Mouse (Mus musculus): Measurements from ENCODE around the gene Irs1.

The Irs1 gene

GRCm38 (mm10) chr1:82257457-82257856 lies 33.8 kb downstream of the Irs1 start:
- no peak for DNase-seq (ENCODE audit: low read depth, low spot score)

DNA sequence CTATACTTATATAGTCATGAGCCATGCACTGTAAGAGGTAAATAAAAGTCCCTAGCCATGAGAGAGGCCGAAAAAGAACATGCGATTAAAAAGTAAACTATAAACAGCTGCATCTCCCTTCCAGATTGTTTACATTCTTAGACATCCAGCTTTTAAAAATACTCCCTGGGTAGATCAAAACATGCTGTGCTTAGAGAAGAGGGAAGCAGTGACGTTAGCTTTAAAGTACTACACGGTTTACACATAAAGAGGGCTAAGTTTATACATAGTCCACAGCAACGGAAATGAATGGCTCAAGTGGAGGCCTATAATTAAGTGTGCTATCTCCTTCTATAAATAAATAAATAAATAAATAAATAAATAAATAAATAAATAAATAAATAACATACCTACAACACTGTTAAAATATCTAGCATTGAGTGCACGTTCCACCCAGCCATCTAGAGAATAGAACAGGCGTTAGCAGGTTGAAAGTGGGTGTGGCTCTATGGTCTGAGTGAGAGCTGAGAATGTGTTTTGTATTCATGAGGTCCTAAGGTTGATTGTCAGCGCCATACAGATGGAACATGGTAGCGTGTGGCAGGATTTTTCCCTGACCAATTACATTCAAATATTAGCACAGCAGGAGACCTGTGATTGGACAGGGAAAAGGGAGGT lies 37.3 kb downstream of the Irs1 start:
- DNase-seq (ENCODE audit: low read depth, low spot score): no peak

- no peak for DNase-seq (ENCODE audit: low read depth, low spot score)
Observed at GRCm38 (mm10) chr1:82247221-82247951, 43.8 kb downstream of the Irs1 start.

GRCm38 (mm10) chr1:82245002-82245401 lies 46.2 kb downstream of the Irs1 start:
- DNase-seq (ENCODE audit: low read depth, low spot score): no peak

DNA sequence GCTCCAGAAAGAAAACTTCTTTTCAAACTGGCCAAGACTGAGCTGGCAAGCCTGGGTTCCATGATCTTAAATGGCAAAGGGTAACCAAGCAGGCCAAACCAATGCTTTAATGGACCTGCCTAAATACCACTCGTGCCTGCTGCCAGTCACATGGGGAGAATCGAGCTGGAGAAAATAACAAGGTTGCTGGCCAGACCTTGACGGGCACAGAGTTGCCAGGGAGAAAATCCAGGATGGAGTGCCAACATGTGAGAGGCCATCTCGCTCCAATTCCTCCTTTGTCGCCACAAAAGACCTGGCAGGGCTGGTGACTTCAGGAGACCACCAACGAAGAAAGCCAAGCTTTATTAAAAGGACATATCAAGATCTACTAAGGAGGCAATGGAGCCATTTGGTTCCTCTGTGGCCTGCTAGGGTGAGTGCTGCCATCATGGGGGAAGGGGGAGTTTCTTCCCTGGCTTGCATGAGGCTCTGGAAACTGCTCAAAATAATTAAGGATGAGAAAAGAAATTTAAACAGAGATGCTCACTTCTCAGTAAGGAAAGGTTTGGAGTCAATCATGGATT lies 47.9 kb downstream of the Irs1 start:
- no peak for DNase-seq (ENCODE audit: low read depth, low spot score)

DNA sequence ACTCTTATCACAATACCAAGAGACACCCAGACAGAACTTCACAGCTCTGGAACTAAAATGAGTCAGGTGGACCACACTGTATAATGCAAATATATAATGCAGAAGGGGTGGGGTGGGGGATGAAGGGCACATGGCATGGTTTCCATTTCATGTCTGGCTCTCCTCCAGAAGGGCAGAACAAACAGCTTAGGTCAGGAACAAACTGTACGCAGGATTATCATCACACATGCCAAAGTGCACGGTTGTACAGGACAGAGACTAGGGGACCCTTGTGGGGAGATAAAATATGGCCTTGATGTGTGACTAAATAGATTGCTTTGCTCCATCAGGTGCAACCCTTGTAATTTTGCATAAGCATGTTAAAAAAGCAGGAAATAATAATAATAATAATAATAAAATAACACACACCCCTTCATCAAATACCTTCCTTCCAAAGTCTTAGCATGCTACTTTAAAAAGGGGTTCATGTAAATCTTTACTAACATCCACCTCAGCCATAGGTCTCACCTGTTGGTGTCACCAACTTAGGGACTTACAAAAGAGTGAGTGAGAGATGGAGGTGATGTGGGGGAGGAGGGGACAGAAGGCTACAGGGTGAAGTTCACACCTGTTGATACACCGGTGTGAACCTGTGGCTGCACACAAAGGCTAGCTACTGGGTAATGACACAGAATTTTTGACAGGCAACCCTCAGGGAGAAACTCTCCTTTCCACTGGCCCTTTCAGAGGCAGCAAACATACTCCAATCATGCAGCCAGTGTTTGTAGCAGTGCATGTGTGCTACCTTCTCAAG lies 51.6 kb downstream of the Irs1 start:
- DNase-seq (ENCODE audit: low read depth, low spot score): no peak

DNA sequence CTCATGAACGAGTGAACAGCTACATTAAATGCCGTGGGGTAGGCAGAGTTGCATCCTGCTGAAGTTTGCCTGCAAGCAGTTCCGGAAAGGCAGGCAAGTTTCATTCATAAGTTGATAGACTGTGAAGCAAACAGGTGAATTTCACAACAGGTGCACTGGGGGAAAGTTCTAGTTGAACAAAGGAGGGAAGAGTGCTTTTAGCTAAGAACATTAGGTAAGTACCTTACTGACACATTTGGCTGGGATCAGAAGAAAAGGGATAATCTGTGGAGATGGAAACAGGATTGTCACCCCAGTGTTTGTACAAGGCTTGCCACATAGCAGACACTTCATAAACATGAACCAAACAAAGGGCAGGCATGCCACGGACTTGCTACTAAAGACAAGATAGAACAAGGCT lies 53.0 kb downstream of the Irs1 start:
- no peak for DNase-seq (ENCODE audit: low read depth, low spot score)

- no peak for DNase-seq (ENCODE audit: low read depth, low spot score)
Observed at GRCm38 (mm10) chr1:82235455-82236104, 55.6 kb downstream of the Irs1 start.

GRCm38 (mm10) chr1:82234616-82235015 lies 56.6 kb downstream of the Irs1 start:
- no peak for DNase-seq (ENCODE audit: low read depth, low spot score)

GRCm38 (mm10) chr1:82232812-82233211 lies 58.4 kb downstream of the Irs1 start, which contains the start of gene Gm9747:
Gene Gm9747 (plus strand): TSS chr1:82233112.
- DNase-seq (ENCODE audit: low read depth, low spot score): no peak

DNA sequence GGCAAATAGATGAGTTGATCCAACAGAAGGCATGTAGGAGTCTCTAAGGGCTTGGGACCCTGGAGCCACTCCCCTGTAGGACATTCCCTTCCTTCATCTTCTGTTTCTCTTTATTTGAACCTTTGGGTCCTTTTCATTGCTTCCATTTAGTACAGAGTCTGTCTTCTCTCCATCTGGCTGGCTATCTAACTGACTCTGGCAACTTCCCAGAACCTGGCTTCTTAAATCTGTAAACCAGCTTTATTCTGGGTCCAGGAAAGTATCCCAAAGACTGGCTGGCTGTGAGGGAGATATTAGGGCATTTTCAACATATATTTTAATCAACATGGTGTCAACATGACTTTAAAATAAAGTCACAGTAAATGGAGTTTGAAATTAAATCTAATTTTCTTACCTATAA lies 62.4 kb downstream of the Irs1 start:
- DNase-seq (ENCODE audit: low read depth, low spot score): no peak

- DNase-seq (ENCODE audit: low read depth, low spot score): no peak
Observed at GRCm38 (mm10) chr1:82223042-82223795, 68.0 kb downstream of the Irs1 start.

- no peak for DNase-seq (ENCODE audit: low read depth, low spot score)
Observed at GRCm38 (mm10) chr1:82221462-82221861, 69.8 kb downstream of the Irs1 start.

DNA sequence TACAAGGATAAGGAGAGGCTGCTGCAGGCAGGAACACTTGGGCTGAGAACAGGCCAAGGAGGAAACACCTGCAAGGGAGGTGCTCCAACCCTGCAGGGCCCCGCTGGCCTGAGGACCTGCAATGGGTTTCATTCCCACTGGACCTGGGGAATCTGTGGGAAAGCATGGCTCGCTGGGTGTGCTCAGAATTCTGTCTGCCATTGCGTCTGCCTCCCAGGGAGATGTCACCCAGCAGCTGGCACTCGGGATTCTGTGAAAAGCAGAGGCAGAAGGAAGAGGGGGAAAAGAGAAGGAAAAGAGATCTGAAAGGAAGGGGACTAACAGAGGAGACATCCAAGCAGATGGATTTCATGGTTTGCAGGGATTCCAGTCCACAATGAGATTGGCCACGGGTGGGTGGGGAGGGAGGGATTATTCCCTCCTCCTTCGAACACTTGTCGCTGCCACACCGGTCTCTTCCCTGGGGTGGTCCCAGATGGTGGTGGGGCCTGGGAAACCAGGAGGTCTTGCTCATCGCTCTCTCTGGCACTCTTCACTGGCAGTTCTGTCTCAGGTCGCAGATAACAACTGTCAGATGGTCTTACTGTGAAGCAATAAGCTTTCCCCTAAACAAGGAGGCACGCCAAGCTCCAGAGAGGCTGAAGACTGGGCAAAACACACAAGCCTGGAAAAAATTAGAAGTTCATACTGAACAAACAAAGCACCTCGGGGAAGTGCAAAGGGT lies 70.4 kb downstream of the Irs1 start:
- no peak for DNase-seq (ENCODE audit: low read depth, low spot score)

DNA sequence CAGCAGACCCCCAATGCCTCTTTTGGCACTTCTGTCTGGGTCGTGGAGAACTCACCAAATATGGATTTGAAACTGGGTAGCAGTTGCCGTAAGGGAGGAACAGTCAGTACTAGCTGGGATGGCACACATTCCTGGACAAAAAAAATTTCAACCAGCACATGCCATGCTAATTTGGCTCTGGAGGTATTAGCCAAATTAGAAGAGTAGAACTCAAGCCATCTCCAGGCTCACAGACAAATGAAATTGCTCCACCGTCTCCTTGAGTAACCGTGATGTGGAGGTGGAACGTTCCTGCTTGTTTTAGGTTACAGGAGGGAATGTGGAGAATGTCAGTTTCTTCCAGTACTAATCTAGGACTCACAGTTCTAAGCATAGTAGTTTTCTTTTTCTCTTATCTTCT lies 83.7 kb downstream of the Irs1 start:
- no peak for DNase-seq (ENCODE audit: low read depth, low spot score)

GRCm38 (mm10) chr1:82200636-82201035 lies 90.6 kb downstream of the Irs1 start:
- DNase-seq (ENCODE audit: low read depth, low spot score): no peak

GRCm38 (mm10) chr1:82199918-82200317 lies 91.3 kb downstream of the Irs1 start:
- peak; percentile 4 for DNase-seq (ENCODE audit: low read depth, low spot score)

DNA sequence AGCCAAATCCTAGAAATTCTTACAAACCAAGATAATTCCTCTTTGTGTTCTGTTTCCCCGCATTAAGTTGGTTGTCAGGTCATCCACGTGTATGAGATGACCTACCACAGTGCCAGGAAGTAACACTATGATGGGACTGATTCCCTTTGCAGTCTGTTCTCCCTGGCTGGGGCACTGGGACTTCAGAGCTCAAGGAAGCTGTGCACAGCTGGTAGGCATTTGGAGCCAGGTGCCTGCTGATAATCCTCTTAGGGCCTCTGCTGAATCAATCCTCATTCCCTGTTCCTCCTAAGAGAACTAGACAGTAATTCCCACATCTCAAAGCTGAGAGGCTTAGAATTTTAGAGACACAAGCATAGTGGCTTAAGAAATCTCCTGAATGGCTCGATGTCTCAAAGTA lies 99.6 kb downstream of the Irs1 start:
- peak; percentile 22 for DNase-seq (ENCODE audit: low read depth, low spot score)

DNA sequence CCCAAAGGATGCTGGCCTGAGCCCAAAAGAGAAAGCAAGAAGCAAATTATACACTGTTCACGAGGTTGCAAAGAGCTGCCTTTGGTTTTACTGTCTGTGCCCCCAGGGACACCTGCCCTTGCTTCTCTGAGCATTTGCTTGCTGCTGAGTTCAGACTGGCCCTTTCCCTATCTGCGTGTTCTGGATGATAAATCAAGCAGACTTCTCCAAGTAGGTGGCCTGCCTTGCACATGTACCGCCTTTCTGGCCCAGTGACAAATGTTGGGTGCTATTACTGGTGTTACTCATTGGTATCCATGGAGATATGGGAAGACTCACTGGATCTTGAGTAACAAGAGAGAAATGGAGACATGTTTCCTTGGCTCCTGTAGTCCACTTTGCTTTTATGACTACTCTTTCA lies 101.7 kb downstream of the Irs1 start:
- DNase-seq (ENCODE audit: low read depth, low spot score): no peak

- DNase-seq (ENCODE audit: low read depth, low spot score): no peak
Observed at GRCm38 (mm10) chr1:82188549-82189231, 102.5 kb downstream of the Irs1 start.
